Mouse (Mus musculus): ENCODE measurements at regions not wholly inside any gene's neighbourhood (a gene's known extent, or its start where the extent isn't known, plus 50 kb on each side); places are given as distances from the start of the nearest gene placed in this dataset.
A peak's percentile ranks its signal among the peaks of the same experiment; 100 is the strongest.

- Histone ChIP-seq H3K27ac (ENCODE audit: insufficient read depth, low read length) (peak overlapping the region; percentile 20; the same call in 1 of the 2 replicates), H3K4me3 (ENCODE audit: insufficient read depth, low read length) (no peak overlapping the region), H3K4me1 (ENCODE audit: control insufficient read depth, insufficient read depth, low read length) (no peaks in the 10 kb centered on the region)
- no peak for TF ChIP-seq POLR2A (IDR thresholded peaks at IDR 0.05; ENCODE audit: low read depth, low read length)
- no peak for TF ChIP-seq CTCF (IDR thresholded peaks at IDR 0.05; ENCODE audit: borderline replicate concordance, insufficient read depth, low read length)
Observed at GRCm38 (mm10) chr15:70618131-70618674, 3216.2 kb upstream of the Gm6569 start.

- Histone ChIP-seq H3K4me1 (ENCODE audit: control insufficient read depth, insufficient read depth, low read length) (no peaks in the 10 kb centered on the region), H3K4me3 (ENCODE audit: insufficient read depth, low read length) (no peak overlapping the region), H3K27ac (ENCODE audit: insufficient read depth, low read length) (no peak overlapping the region)
- no peak for TF ChIP-seq CTCF (IDR thresholded peaks at IDR 0.05; ENCODE audit: borderline replicate concordance, insufficient read depth, low read length)
- TF ChIP-seq POLR2A (IDR thresholded peaks at IDR 0.05; ENCODE audit: low read depth, low read length), result no peak
Observed at GRCm38 (mm10) chr15:70641051-70641552, 3193.3 kb upstream of the Gm6569 start.

- Histone ChIP-seq H3K4me3 (ENCODE audit: insufficient read depth, low read length) (no peak overlapping the region), H3K27ac (ENCODE audit: insufficient read depth, low read length) (no peak overlapping the region), H3K4me1 (ENCODE audit: control insufficient read depth, insufficient read depth, low read length) (no peaks in the 10 kb centered on the region)
- TF ChIP-seq POLR2A (IDR thresholded peaks at IDR 0.05; ENCODE audit: low read depth, low read length) (no peak), CTCF (IDR thresholded peaks at IDR 0.05; ENCODE audit: borderline replicate concordance, insufficient read depth, low read length) (no peak)
Observed at GRCm38 (mm10) chr15:70644447-70645202, 3189.7 kb upstream of the Gm6569 start.

DNA sequence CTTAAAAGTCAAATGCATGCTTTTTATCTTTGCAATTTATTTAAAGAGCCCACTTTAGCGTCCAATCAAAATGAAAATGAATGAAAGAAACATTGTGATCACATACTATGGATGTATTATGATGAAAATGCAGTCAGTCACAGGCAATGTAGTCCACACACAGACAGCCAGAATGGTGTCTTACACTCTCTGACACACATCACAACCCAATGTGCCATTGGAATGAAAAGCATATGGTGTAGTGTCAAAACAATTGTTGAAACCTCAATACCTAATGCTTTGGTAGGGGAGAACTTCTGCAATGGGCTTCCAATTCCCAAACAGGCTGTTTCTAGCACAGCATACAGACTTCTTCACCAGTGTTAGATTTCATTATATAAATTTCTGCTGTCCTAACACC lies 3158.8 kb upstream of the Gm6569 start:
- no peaks in the 10 kb centered on the region for H3K4me1 ChIP-seq (ENCODE audit: control insufficient read depth, insufficient read depth, low read length)

GRCm38 (mm10) chr15:70704547-70704946 lies 3129.8 kb upstream of the Gm6569 start:
- no peak overlapping the region for H3K4me3 ChIP-seq (ENCODE audit: insufficient read depth, low read length)
- TF ChIP-seq POLR2A (IDR thresholded peaks at IDR 0.05; ENCODE audit: low read depth, low read length) (no peak), CTCF (IDR thresholded peaks at IDR 0.05; ENCODE audit: borderline replicate concordance, insufficient read depth, low read length) (no peak)
- no peaks in the 10 kb centered on the region for H3K4me1 ChIP-seq (ENCODE audit: control insufficient read depth, insufficient read depth, low read length)
- no peak overlapping the region for H3K27ac ChIP-seq (ENCODE audit: insufficient read depth, low read length)

More for the DNA sequence above, 3158.8 kb upstream of the Gm6569 start:
- H3K4me3 ChIP-seq (ENCODE audit: insufficient read depth, low read length), result no peak overlapping the region
- no peak for TF ChIP-seq CTCF (IDR thresholded peaks at IDR 0.05; ENCODE audit: borderline replicate concordance, insufficient read depth, low read length)
- H3K27ac ChIP-seq (ENCODE audit: insufficient read depth, low read length), result no peak overlapping the region

DNA sequence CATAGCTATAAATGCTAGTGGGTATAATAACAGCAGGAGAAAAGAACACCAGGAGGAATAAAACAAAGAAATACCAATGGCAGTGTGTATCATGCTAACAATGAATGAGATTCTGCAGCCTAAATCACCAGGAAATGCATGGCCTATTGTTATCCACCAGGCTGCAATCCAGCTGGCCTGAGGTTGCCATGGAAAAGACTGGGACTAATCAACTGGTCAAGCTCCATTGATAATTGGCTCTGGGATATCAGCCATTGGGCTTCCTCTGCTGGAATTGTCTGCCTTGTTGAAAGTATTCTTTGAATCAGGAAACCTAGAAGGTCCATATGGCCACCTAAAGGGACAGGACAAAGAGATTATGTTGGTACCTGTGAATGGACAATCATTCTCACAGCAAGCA lies 3120.6 kb upstream of the Gm6569 start:
- Histone ChIP-seq H3K4me3 (ENCODE audit: insufficient read depth, low read length) (no peak overlapping the region), H3K4me1 (ENCODE audit: control insufficient read depth, insufficient read depth, low read length) (no peaks in the 10 kb centered on the region), H3K27ac (ENCODE audit: insufficient read depth, low read length) (no peak overlapping the region)
- TF ChIP-seq CTCF (IDR thresholded peaks at IDR 0.05; ENCODE audit: borderline replicate concordance, insufficient read depth, low read length), result no peak
- TF ChIP-seq POLR2A (IDR thresholded peaks at IDR 0.05; ENCODE audit: low read depth, low read length), result no peak

GRCm38 (mm10) chr15:70727361-70727885 lies 3106.9 kb upstream of the Gm6569 start:
- H3K4me1 ChIP-seq (ENCODE audit: control insufficient read depth, insufficient read depth, low read length), result no peaks in the 10 kb centered on the region
- TF ChIP-seq POLR2A (IDR thresholded peaks at IDR 0.05; ENCODE audit: low read depth, low read length) (no peak), CTCF (IDR thresholded peaks at IDR 0.05; ENCODE audit: borderline replicate concordance, insufficient read depth, low read length) (no peak)
- no peak overlapping the region for H3K4me3 ChIP-seq (ENCODE audit: insufficient read depth, low read length)
- H3K27ac ChIP-seq (ENCODE audit: insufficient read depth, low read length), result no peak overlapping the region

DNA sequence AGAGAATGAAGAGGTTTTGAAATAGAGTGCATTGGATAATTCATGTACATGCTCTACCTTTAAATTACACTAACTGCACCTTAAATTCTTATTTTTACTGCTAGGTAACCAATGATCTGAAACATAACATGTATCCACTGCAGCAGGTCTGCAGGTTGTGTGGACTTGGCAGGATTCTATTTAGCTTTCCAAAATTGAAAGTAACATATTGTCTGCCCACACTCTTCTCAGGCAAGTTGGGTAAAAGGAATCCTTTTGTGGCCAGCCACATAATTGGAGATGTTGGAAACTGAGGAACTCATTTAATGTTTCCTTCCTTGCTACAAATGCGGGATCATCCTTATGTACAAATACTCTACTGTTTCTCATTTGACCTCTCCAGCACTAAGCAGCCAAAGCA lies 3106.4 kb upstream of the Gm6569 start:
- TF ChIP-seq POLR2A (IDR thresholded peaks at IDR 0.05; ENCODE audit: low read depth, low read length) (no peak), CTCF (IDR thresholded peaks at IDR 0.05; ENCODE audit: borderline replicate concordance, insufficient read depth, low read length) (no peak)
- no peak overlapping the region for H3K4me3 ChIP-seq (ENCODE audit: insufficient read depth, low read length)
- no peak overlapping the region for H3K27ac ChIP-seq (ENCODE audit: insufficient read depth, low read length)
- no peaks in the 10 kb centered on the region for H3K4me1 ChIP-seq (ENCODE audit: control insufficient read depth, insufficient read depth, low read length)

DNA sequence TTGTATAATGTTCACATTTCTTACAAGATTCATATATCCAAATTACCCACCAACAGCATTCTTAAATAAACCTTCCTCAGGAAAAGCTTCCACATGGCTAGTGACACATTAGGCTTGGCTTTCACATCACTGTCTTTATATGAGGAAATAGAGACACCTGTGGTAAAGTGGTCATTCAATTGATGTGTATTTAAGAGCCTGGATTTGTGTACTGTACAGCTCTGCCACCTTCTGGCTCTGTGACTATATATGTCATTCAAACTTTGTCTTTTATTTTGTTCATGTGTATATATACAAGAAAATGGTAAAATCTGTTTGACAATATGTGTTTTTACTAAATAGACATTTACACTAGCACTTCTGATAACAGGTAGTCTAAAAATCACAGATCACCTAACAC lies 3090.1 kb upstream of the Gm6569 start:
- TF ChIP-seq POLR2A (IDR thresholded peaks at IDR 0.05; ENCODE audit: low read depth, low read length), result no peak
- TF ChIP-seq CTCF (IDR thresholded peaks at IDR 0.05; ENCODE audit: borderline replicate concordance, insufficient read depth, low read length), result no peak
- H3K27ac ChIP-seq (ENCODE audit: insufficient read depth, low read length), result no peak overlapping the region
- no peak overlapping the region for H3K4me3 ChIP-seq (ENCODE audit: insufficient read depth, low read length)
- H3K4me1 ChIP-seq (ENCODE audit: control insufficient read depth, insufficient read depth, low read length), result no peaks in the 10 kb centered on the region

GRCm38 (mm10) chr15:70764045-70764444 lies 3070.3 kb upstream of the Gm6569 start:
- H3K4me1 ChIP-seq (ENCODE audit: control insufficient read depth, insufficient read depth, low read length), result no peaks in the 10 kb centered on the region
- no peak overlapping the region for H3K27ac ChIP-seq (ENCODE audit: insufficient read depth, low read length)
- no peak for TF ChIP-seq POLR2A (IDR thresholded peaks at IDR 0.05; ENCODE audit: low read depth, low read length)
- TF ChIP-seq CTCF (IDR thresholded peaks at IDR 0.05; ENCODE audit: borderline replicate concordance, insufficient read depth, low read length), result no peak
- no peak overlapping the region for H3K4me3 ChIP-seq (ENCODE audit: insufficient read depth, low read length)

Data from embryonic fibroblast, embryonic 13.5 days (primary cell).